Mouse (Mus musculus) left cerebral cortex, adult 18-20 months (tissue): Measurements from ENCODE around the gene Aida. TPM values are rescaled to one million over a fixed set of nuclear protein-coding genes. Genes with fewer than 3 reads are reported as not detected.
"Not testable (repeated sequence)": the region's sequence is repeated elsewhere in the genome, so short reads cannot be mapped to it uniquely, and the experiment has no call there.

Experiments used
- DNase-seq, 2 experiments: peaks; one replicate each; pipeline ENCODE4 v3.0.0; 2021 to 2022; ENCODE audit warnings: low spot score in 2 of 2, mixed read lengths in 1 of 2
- long read RNA-seq, 2 experiments: library from polyadenylated mRNA; stranded (forward); transcript quantifications; one replicate each; pipeline ENCODE4 v2.0.0; 2021
- total RNA-seq, 2 experiments: library from RNA; stranded (reverse); gene quantifications; 2 replicates each; pipeline ENCODE4 v1.2.3; 2021

Gene Aida
- total RNA-seq = 10 to 100 TPM; 52.3 to 59.1 TPM
- long read RNA-seq, experiment 1, full-length matches to known transcripts = 18 of 22 reads
- long read RNA-seq, experiment 1, partial matches to known transcripts = 2 of 22 reads
- long read RNA-seq, experiment 1, other reads (novel, unspliced or antisense) = 2 of 22 reads
- long read RNA-seq, experiment 2, full-length matches to known transcripts = 12 of 15 reads
- long read RNA-seq, experiment 2, partial matches to known transcripts = 0 of 15 reads
- long read RNA-seq, experiment 2, other reads (novel, unspliced or antisense) = 3 of 15 reads

- peak; percentile 30 to 34 for DNase-seq
Measured at GRCm38 (mm10) chr1:183296465-183296864, at the start of gene Aida. Gene Aida (plus strand): TSS chr1:183296590.

- DNase-seq = no peak
Measured at GRCm38 (mm10) chr1:183248144-183248543, 48.2 kb upstream of the Aida start.

- DNase-seq = no peak
Measured at GRCm38 (mm10) chr1:183250612-183251011, 45.8 kb upstream of the Aida start.

- DNase-seq = no peak
Measured at GRCm38 (mm10) chr1:183251818-183252217, 44.6 kb upstream of the Aida start.

- DNase-seq = no peak
Measured at GRCm38 (mm10) chr1:183252574-183252973, 43.8 kb upstream of the Aida start.

- DNase-seq = no peak
Measured at GRCm38 (mm10) chr1:183264145-183265008, 32.0 kb upstream of the Aida start.

- no peak for DNase-seq
Measured at GRCm38 (mm10) chr1:183265921-183266467, 30.4 kb upstream of the Aida start.

GRCm38 (mm10) chr1:183267666-183268065, 28.7 kb upstream of the Aida start:
- DNase-seq = no peak

- DNase-seq = no peak
Measured at GRCm38 (mm10) chr1:183272867-183273818, 23.2 kb upstream of the Aida start.

GRCm38 (mm10) chr1:183274385-183274784, 22.0 kb upstream of the Aida start:
- no peak for DNase-seq

GRCm38 (mm10) chr1:183275763-183276162, 20.6 kb upstream of the Aida start:
- no peak for DNase-seq

- no peak for DNase-seq
Measured at GRCm38 (mm10) chr1:183288351-183288750, 8.0 kb upstream of the Aida start.

- DNase-seq = no peak
Measured at GRCm38 (mm10) chr1:183289576-183289975, 6.8 kb upstream of the Aida start.

- peak; percentile 94 for DNase-seq
Measured at GRCm38 (mm10) chr1:183296877-183297383, 540 bp downstream of the Aida start, which contains the start of gene Brox. Gene Brox (minus strand): TSS chr1:183297269.

GRCm38 (mm10) chr1:183297473-183297885, 1.1 kb downstream of the Aida start:
- DNase-seq = peak in 1 of 2 experiments; percentile 15

- peak; percentile 47 to 58 for DNase-seq
Measured at GRCm38 (mm10) chr1:183297886-183298489, 1.6 kb downstream of the Aida start.

- peak; percentile 98 to 99 for DNase-seq
Measured at GRCm38 (mm10) chr1:183299161-183299560, 2.8 kb downstream of the Aida start.

- no peak for DNase-seq
Measured at GRCm38 (mm10) chr1:183307555-183307954, 11.2 kb downstream of the Aida start.

GRCm38 (mm10) chr1:183308476-183308875, 12.1 kb downstream of the Aida start:
- no peak for DNase-seq

GRCm38 (mm10) chr1:183309601-183310000, 13.2 kb downstream of the Aida start:
- not testable (repeated sequence) for DNase-seq
